Mouse (Mus musculus) thymus, adult 2 months (tissue): ENCODE measurements around the gene Rpl32.

Experiments
- CTCF ChIP-seq: fragments of 200-500 bp; IDR thresholded peaks from 2 replicates; pipeline ENCODE4 v1.5.1; 2012; ENCODE audit warnings: mild to moderate bottlenecking, control low read depth, low read length, moderate library complexity, borderline replicate concordance; ENCODE audit not compliant: control insufficient read depth, poor library complexity, insufficient read depth; ENCODE audit errors: extremely low read depth
- POLR2A ChIP-seq: fragments of 200-500 bp; IDR thresholded peaks from 2 replicates; pipeline ENCODE4 v1.6.1; 2012; ENCODE audit warnings: mild to moderate bottlenecking, low read length, control low read depth, moderate library complexity; ENCODE audit not compliant: control insufficient read depth, poor library complexity, insufficient read depth; ENCODE audit errors: extremely low read depth

GRCm38 (mm10) chr6:115808488-115809231 lies at the start of gene Rpl32:
- no peak for TF ChIP-seq CTCF
- peak; percentile 73 for TF ChIP-seq POLR2A
